Mouse (Mus musculus) cerebellum, adult 2 months (tissue): ENCODE data around the gene Sbk2. TPM values are rescaled to one million over a fixed set of nuclear protein-coding genes. Genes with fewer than 3 reads are reported as not detected.

Experiments
- DNase-seq, 2 experiments: peaks; one replicate each; pipeline ENCODE4 v3.0.0; 2021
- H3K27ac ChIP-seq: fragments of 200-500 bp; 2 replicates; pipeline ENCODE4 v1.5.1; 2012; ENCODE audit warnings: low read length, control low read depth, inconsistent platforms; ENCODE audit not compliant: insufficient read depth
- H3K27me3 ChIP-seq: fragments of 200-500 bp; 2 replicates; pipeline ENCODE4 v1.6.1; 2012; ENCODE audit warnings: inconsistent platforms, mild to moderate bottlenecking, low read length, moderate library complexity; ENCODE audit not compliant: control insufficient read depth, insufficient read depth
- H3K4me1 ChIP-seq: fragments of 200-500 bp; 2 replicates; pipeline ENCODE4 v1.6.1; 2011; ENCODE audit warnings: low read length; ENCODE audit not compliant: control insufficient read depth, insufficient read depth
- H3K4me3 ChIP-seq: fragments of 200-500 bp; replicated peaks from 2 replicates; pipeline ENCODE3; 2011; ENCODE audit warnings: mild to moderate bottlenecking, low read depth, low read length, control low read depth; ENCODE audit not compliant: insufficient read depth
- CTCF ChIP-seq: fragments of 200-500 bp; IDR thresholded peaks from 2 replicates; pipeline ENCODE4 v1.5.1; 2011; ENCODE audit warnings: low read depth, mild to moderate bottlenecking, control low read depth, low read length, moderate library complexity, borderline replicate concordance; ENCODE audit not compliant: insufficient read depth
- POLR2A ChIP-seq: fragments of 200-500 bp; IDR thresholded peaks from 2 replicates; pipeline ENCODE4 v1.6.1; 2011; ENCODE audit warnings: low read length, control low read depth, borderline replicate concordance; ENCODE audit not compliant: insufficient read depth
- WGBS: fragments of 180-500 bp; shearing (Covaris S2); methylation state at CpG from one replicate; pipeline ENCODE4 v1.1.7; 2018; 5-methylcytosine and 5-hydroxymethylcytosine counted together
- polyA plus RNA-seq: library from polyadenylated mRNA; depleted of rRNA; stranded (reverse); fragments of >200 nt; gene quantifications from 2 replicates; pipeline ENCODE4 v1.2.3, GENCODE M21; 2012

Sbk2 gene
- polyA plus RNA-seq, 1 experiment, result 0.15 TPM

- 20% methylated on average over 12 of the region's 12 CpGs for WGBS
- H3K27ac ChIP-seq, result no peak overlapping the region
- no peak for DNase-seq
- H3K4me3 ChIP-seq, result no peak overlapping the region
- H3K27me3 ChIP-seq, result no peaks in the 10 kb centered on the region
- TF ChIP-seq CTCF (no peak), POLR2A (no peak)
- no peaks in the 10 kb centered on the region for H3K4me1 ChIP-seq
These were observed 31.1 kb downstream of the Sbk2 start for GRCm38 (mm10) chr7:4933103-4933502.

- H3K4me1 ChIP-seq, result no peaks in the 10 kb centered on the region; the same call in 1 of the 2 replicates
- H3K27me3 ChIP-seq, result no peaks in the 10 kb centered on the region
- no peak overlapping the region for H3K4me3 ChIP-seq
- WGBS, result 68% methylated on average over 17 of the region's 17 CpGs
- TF ChIP-seq CTCF, result no peak
- no peak for TF ChIP-seq POLR2A
- no peak overlapping the region for H3K27ac ChIP-seq
- DNase-seq, result no peak
These were observed 35.9 kb downstream of the Sbk2 start for GRCm38 (mm10) chr7:4928323-4928722.

- H3K4me1 ChIP-seq, result no peaks in the 10 kb centered on the region; the same call in 1 of the 2 replicates
- H3K27ac ChIP-seq, result no peak overlapping the region
- H3K27me3 ChIP-seq, result no peaks in the 10 kb centered on the region
- no peak for DNase-seq
- H3K4me3 ChIP-seq, result no peak overlapping the region
- TF ChIP-seq CTCF (no peak), POLR2A (no peak)
- 45% methylated on average over 8 of the region's 8 CpGs for WGBS
These were observed 36.5 kb downstream of the Sbk2 start for GRCm38 (mm10) chr7:4927711-4928110.

GRCm38 (mm10) chr7:4926849-4927248 lies 37.4 kb downstream of the Sbk2 start:
- WGBS, result 60% methylated on average over 16 of the region's 16 CpGs
- TF ChIP-seq POLR2A, result no peak
- no peak for TF ChIP-seq CTCF
- DNase-seq, result no peak
- Histone ChIP-seq H3K27me3 (no peaks in the 10 kb centered on the region), H3K4me3 (no peak overlapping the region), H3K4me1 (no peaks in the 10 kb centered on the region; the same call in 1 of the 2 replicates), H3K27ac (no peak overlapping the region)

DNA sequence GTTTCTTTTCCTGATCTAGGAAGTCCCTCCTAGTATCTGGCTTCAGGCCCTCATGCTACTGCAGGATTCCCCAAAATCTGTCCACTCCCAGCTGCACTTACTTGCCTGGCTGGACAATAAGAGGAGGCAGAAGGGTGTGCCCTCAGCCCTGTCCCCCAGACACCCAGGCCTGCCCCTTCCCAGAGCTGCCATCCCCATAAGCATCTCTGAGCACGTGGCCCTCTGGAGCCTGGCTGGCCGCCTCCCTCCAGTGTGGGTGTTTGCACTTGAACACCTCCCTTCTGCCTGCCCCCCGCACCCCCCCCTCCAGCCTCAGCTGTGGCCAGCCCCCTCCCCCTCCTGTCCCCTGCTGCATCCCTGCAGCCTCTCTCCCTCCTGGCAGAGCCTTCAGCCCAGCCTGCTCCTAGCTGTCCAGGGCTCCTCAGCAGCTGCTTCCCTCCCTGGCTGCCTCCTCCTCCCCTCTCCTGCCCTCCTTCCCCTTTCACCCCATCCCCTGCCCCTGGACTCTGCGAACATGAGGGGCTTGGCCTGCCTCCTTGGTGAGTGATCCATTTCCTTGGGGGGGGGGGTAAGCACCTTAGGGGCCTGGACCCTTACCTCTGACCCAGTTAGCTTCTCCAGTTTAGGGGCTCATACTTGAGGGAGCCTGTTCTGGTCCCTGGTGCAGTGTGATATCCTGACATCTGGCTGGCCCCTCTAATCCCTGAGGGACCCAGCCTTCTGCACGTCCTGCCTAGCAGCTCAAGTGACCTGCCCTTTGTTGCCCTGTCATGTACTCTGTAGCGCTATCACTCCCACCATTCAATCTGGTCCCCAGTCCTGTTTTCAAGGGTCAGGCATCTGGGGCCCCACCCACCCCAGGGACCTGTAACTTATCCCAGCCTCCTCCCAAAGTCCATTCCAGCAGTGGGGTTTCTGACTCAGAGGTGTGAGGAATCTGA lies 38.5 kb downstream of the Sbk2 start, which contains the start of gene Ssc5d:
Ssc5d (plus strand) TSS at position 345 of the 941 bp plus-strand sequence.
- no peak within 1 kb of the TSS for H3K27ac ChIP-seq
- H3K4me3 ChIP-seq, result no peak within 1 kb of the TSS
- DNase-seq, result no peak
- H3K4me1 ChIP-seq, result no peaks in the 10 kb centered on the region; the same call in 1 of the 2 replicates
- H3K27me3 ChIP-seq, result no peaks in the 10 kb centered on the region
- 26% methylated on average over 6 of the region's 6 CpGs for whole genome bisulfite sequencing
- TF ChIP-seq POLR2A, result no peak
- TF ChIP-seq CTCF, result no peak

GRCm38 (mm10) chr7:4924891-4925301 lies 39.3 kb downstream of the Sbk2 start:
- Histone ChIP-seq H3K27me3 (no peaks in the 10 kb centered on the region), H3K4me1 (no peaks in the 10 kb centered on the region; the same call in 1 of the 2 replicates), H3K27ac (no peak overlapping the region), H3K4me3 (no peak overlapping the region)
- WGBS, result 18% methylated on average over 4 of the region's 4 CpGs
- no peak for TF ChIP-seq CTCF
- TF ChIP-seq POLR2A, result no peak
- no peak for DNase-seq

- TF ChIP-seq POLR2A (no peak), CTCF (no peak)
- Histone ChIP-seq H3K4me3 (no peak overlapping the region), H3K4me1 (no peaks in the 10 kb centered on the region; the same call in 1 of the 2 replicates), H3K27ac (peak overlapping the region; percentile 89; the same call in 1 of the 2 replicates), H3K27me3 (no peaks in the 10 kb centered on the region)
- no peak for DNase-seq
- 9% methylated on average over 4 of the region's 4 CpGs for WGBS
These were observed 39.7 kb downstream of the Sbk2 start for GRCm38 (mm10) chr7:4924483-4924882.
